Mouse (Mus musculus): ENCODE results near the gene Man1a. TPM values are rescaled to one million over a fixed set of nuclear protein-coding genes. Genes with fewer than 3 reads are reported as not detected.

The Man1a gene
- total and polyA plus RNA-seq, 3 experiments, result 6.9 to 43.2 (median 40.1) TPM

DNA sequence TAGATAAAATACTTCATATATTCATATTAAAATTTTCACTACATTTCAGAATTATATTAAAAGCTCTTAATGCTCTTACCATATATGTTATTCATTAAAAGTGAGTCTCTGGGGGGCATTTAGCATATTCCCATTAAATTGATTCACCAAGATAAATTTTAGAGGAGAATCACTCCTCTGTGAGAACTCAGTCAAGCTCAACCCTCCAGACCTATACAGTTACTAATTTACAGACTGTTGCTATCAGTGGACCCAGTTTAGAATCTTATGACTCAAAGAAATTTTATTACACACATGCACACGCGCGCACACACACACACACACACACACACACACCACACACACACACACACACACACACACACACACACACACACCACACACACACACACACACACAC is 81.8 kb downstream of the Man1a start:
- Histone ChIP-seq H3K79me2 (replicated peaks; ENCODE audit: control insufficient read depth, insufficient read depth, low read length) (no peaks in the 10 kb centered on the region), H3K9ac (ENCODE audit: low read depth, low read length) (no peak overlapping the region), H3K4me1 (ENCODE audit: control insufficient read depth, insufficient read depth, low read length) (no peaks in the 10 kb centered on the region), H3K27me3 (ENCODE audit: control insufficient read depth, insufficient read depth, low read length) (no peaks in the 10 kb centered on the region), H3K4me3 (no peak overlapping the region), H3K36me3 (ENCODE audit: control insufficient read depth, insufficient read depth, low read length) (no peaks in the 10 kb centered on the region; the same call in 1 of the 2 replicates), H3K27ac (no peak overlapping the region)
- intact Hi-C loops (cut with DNase I), result no loop called here
- DNase-seq, result no peak
- no peak for TF ChIP-seq CTCF (IDR thresholded peaks at IDR 0.05)
- 95% methylated on average over 3 of the region's 3 CpGs for WGBS

DNA sequence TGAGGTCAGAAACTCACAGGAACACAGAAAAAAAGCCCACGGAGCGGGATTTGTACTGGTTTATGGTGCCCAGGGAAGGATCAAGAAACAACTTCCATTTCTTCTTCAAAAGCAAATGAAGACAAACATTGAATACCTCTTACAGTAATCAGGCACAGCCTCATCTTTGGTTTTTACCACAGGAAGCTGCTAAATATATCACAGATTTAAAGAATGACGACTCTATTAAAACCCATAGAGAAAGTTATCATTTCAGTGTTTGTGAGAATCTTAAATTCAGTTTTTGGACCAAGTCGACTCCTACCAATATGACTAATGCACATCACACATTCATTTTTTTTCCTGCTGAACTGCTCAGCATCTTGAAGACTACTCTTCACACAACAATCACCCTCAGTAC is 86.0 kb downstream of the Man1a start:
- no peak for DNase-seq
- H3K36me3 ChIP-seq (ENCODE audit: control insufficient read depth, insufficient read depth, low read length), result no peaks in the 10 kb centered on the region; the same call in 1 of the 2 replicates
- no peak overlapping the region for H3K4me3 ChIP-seq
- 75% methylated on average over 4 of the region's 4 CpGs for WGBS
- no peaks in the 10 kb centered on the region for H3K79me2 ChIP-seq (replicated peaks; ENCODE audit: control insufficient read depth, insufficient read depth, low read length)
- no peaks in the 10 kb centered on the region for H3K4me1 ChIP-seq (ENCODE audit: control insufficient read depth, insufficient read depth, low read length)
- no peak overlapping the region for H3K27ac ChIP-seq
- H3K9ac ChIP-seq (ENCODE audit: low read depth, low read length), result no peak overlapping the region
- intact Hi-C loops (cut with DNase I), result no loop called here
- TF ChIP-seq EP300 (IDR thresholded peaks at IDR 0.05; ENCODE audit: insufficient read depth, low read depth, low read length) (no peak), CTCF (IDR thresholded peaks at IDR 0.05) (no peak), POLR2A (IDR thresholded peaks at IDR 0.05; ENCODE audit: insufficient read depth, low read depth, low read length) (no peak)
- H3K27me3 ChIP-seq (ENCODE audit: control insufficient read depth, insufficient read depth, low read length), result no peaks in the 10 kb centered on the region

DNA sequence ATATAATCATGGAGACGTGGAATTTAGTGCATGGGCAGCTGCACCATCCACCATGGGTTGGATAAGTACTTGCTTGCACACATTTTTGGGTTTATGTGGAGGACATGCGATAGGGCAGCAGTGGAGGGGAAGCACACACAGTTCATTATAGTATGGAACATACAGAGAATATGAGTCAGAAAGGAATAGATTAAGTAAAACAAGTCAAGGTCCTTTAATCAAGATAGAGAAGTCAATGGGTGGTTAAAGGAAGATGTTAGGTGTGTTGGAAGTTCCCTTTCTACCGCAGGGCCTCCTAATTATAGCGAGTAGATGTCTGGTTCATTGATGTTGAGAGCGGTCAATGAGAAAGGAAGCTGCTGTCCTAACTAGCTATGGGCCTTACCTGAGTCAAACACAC is 91.5 kb downstream of the Man1a start:
- no peak for TF ChIP-seq EP300 (IDR thresholded peaks at IDR 0.05; ENCODE audit: insufficient read depth, low read depth, low read length)
- TF ChIP-seq CTCF (IDR thresholded peaks at IDR 0.05), result no peak
- TF ChIP-seq POLR2A (IDR thresholded peaks at IDR 0.05; ENCODE audit: insufficient read depth, low read depth, low read length), result no peak
- H3K27ac ChIP-seq, result no peak overlapping the region
- H3K36me3 ChIP-seq (ENCODE audit: control insufficient read depth, insufficient read depth, low read length), result peaks cover 3% of the 10 kb centered on the region; the same call in 1 of the 2 replicates
- peaks cover 2% of the 10 kb centered on the region; the same call in 1 of the 2 replicates for H3K4me1 ChIP-seq (ENCODE audit: control insufficient read depth, insufficient read depth, low read length)
- intact Hi-C loops (cut with DNase I), result loop anchor here (5.0 kb wide), 1 partner anchor 37 kb away; no protein-coding TSS in a partner anchor
- H3K79me2 ChIP-seq (replicated peaks; ENCODE audit: control insufficient read depth, insufficient read depth, low read length), result no peaks in the 10 kb centered on the region
- no peak overlapping the region for H3K4me3 ChIP-seq
- H3K27me3 ChIP-seq (ENCODE audit: control insufficient read depth, insufficient read depth, low read length), result no peaks in the 10 kb centered on the region
- 94% methylated on average over 5 of the region's 5 CpGs for WGBS
- no peak for DNase-seq
- no peak overlapping the region for H3K9ac ChIP-seq (ENCODE audit: low read depth, low read length)

DNA sequence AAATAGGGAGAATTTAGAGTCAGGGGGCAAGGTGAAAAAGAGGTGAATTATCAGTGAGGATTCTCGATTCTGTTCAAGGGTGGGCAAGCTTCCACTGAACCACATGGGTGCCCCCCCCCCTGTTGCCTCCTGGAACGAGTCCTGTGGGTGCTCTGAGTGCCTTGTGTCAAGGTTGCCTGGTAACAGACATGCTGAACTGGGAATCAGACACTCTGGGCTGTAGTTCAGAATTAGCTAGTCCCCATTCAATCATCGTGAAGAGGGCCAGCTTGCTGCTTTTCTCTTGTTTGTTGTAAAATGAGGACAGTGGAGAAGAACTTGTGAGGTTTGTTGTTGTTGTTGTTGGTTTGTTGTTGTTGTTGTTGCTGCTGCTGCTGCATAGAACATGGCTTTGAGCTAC is 92.3 kb downstream of the Man1a start:
- no peaks in the 10 kb centered on the region for H3K27me3 ChIP-seq (ENCODE audit: control insufficient read depth, insufficient read depth, low read length)
- DNase-seq, result no peak
- H3K9ac ChIP-seq (ENCODE audit: low read depth, low read length), result no peak overlapping the region
- 51% methylated on average over 3 of the region's 3 CpGs for WGBS
- no peaks in the 10 kb centered on the region for H3K79me2 ChIP-seq (replicated peaks; ENCODE audit: control insufficient read depth, insufficient read depth, low read length)
- TF ChIP-seq POLR2A (IDR thresholded peaks at IDR 0.05; ENCODE audit: insufficient read depth, low read depth, low read length) (no peak), EP300 (IDR thresholded peaks at IDR 0.05; ENCODE audit: insufficient read depth, low read depth, low read length) (no peak), CTCF (IDR thresholded peaks at IDR 0.05) (no peak)
- intact Hi-C loops (cut with DNase I), result no loop called here
- H3K27ac ChIP-seq, result no peak overlapping the region
- H3K36me3 ChIP-seq (ENCODE audit: control insufficient read depth, insufficient read depth, low read length), result peaks cover 3% of the 10 kb centered on the region; the same call in 1 of the 2 replicates
- no peak overlapping the region for H3K4me3 ChIP-seq
- H3K4me1 ChIP-seq (ENCODE audit: control insufficient read depth, insufficient read depth, low read length), result peaks cover 2% of the 10 kb centered on the region; the same call in 1 of the 2 replicates

DNA sequence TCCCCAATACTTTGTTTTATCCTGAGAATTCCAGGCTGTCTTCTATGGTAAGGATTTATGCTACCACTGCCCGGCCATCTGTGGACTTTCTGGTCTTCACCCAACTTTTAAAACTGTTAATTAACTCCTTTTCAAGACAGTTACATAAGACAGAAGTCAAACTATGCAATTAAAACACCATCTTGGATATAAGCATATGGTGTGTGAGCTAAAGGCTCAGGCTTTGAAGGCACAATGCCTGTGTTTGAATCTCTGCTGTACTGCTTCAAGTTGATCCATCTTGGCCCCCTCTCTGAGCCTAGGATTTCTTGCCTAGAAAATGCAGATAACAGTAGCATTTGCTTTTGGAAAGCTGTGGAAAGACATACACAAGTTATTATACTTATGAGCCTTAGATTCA is 97.8 kb downstream of the Man1a start:
- no peak overlapping the region for H3K9ac ChIP-seq (ENCODE audit: low read depth, low read length)
- no peak overlapping the region for H3K27ac ChIP-seq
- peaks cover 6% of the 10 kb centered on the region for H3K36me3 ChIP-seq (ENCODE audit: control insufficient read depth, insufficient read depth, low read length)
- H3K79me2 ChIP-seq (replicated peaks; ENCODE audit: control insufficient read depth, insufficient read depth, low read length), result no peaks in the 10 kb centered on the region
- intact Hi-C loops (cut with DNase I), result loop anchor here (5.0 kb wide), 1 partner anchor 94 kb away; no protein-coding TSS in a partner anchor
- H3K4me1 ChIP-seq (ENCODE audit: control insufficient read depth, insufficient read depth, low read length), result peaks cover 2% of the 10 kb centered on the region
- H3K4me3 ChIP-seq, result no peak overlapping the region
- no peak for DNase-seq
- WGBS, result 95% methylated on average over 1 of the region's 1 CpGs
- TF ChIP-seq POLR2A (IDR thresholded peaks at IDR 0.05; ENCODE audit: insufficient read depth, low read depth, low read length) (no peak), EP300 (IDR thresholded peaks at IDR 0.05; ENCODE audit: insufficient read depth, low read depth, low read length) (no peak), CTCF (IDR thresholded peaks at IDR 0.05) (no peak)
- no peaks in the 10 kb centered on the region for H3K27me3 ChIP-seq (ENCODE audit: control insufficient read depth, insufficient read depth, low read length)

DNA sequence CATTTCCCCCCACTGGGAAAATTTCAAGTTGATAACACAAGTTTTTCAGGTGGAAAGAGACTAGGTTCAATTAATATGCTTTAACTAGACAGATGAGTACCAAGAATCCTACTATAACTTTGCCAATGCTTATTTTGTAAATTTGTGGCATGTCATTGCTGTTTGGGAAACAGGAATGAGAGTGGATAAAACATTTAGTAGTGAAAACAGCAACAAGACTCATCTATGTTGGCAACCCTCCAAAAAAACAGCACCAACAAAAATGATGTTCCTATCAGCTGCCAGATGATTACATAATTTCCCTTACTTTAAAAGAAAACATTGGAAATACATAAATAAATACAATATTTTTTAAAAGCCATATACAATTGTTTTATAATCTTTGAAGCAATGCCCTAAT is 102.2 kb downstream of the Man1a start:
- peak overlapping the region; percentile 6; the same call in 1 of the 2 replicates for H3K27ac ChIP-seq
- no peaks in the 10 kb centered on the region for H3K79me2 ChIP-seq (replicated peaks; ENCODE audit: control insufficient read depth, insufficient read depth, low read length)
- intact Hi-C loops (cut with DNase I), result no loop called here
- no peaks in the 10 kb centered on the region for H3K27me3 ChIP-seq (ENCODE audit: control insufficient read depth, insufficient read depth, low read length)
- DNase-seq, result no peak
- TF ChIP-seq POLR2A (IDR thresholded peaks at IDR 0.05; ENCODE audit: insufficient read depth, low read depth, low read length) (no peak), EP300 (IDR thresholded peaks at IDR 0.05; ENCODE audit: insufficient read depth, low read depth, low read length) (no peak), CTCF (IDR thresholded peaks at IDR 0.05) (no peak)
- H3K9ac ChIP-seq (ENCODE audit: low read depth, low read length), result no peak overlapping the region
- H3K36me3 ChIP-seq (ENCODE audit: control insufficient read depth, insufficient read depth, low read length), result peaks cover 6% of the 10 kb centered on the region
- H3K4me3 ChIP-seq, result no peak overlapping the region
- H3K4me1 ChIP-seq (ENCODE audit: control insufficient read depth, insufficient read depth, low read length), result peaks cover 2% of the 10 kb centered on the region

Data from heart, adult 2 months (tissue).